Mouse (Mus musculus) 416B (cell line): Measurements from ENCODE around the gene Crlf1.

Experiments
- DNase-seq: peaks from one replicate; pipeline ENCODE4 v3.0.0; 2011; ENCODE audit warnings: low read depth

Crlf1 gene

GRCm38 (mm10) chr8:70492664-70493640, at the start of gene Crlf1:
Crlf1 (plus strand) TSS chr8:70493158.
- DNase-seq: no peak

DNA sequence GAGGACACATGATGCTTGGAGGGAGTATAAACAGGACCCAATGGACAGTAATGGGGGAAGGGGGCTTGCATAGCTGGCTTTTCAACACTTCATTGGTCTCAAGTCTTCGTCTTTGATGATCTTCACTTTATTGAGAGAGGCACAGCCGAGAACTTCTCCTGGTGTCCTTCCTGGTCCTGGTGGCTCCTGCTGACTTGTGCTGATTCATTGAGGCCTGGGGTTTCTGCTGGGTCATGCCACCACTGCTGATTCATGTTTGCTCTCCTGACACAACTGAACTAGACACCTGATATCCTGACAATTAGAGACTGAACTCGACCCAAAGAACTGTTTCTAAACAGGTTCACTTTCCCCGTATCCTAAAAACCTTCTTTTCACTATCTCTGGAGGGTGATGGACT, 49.6 kb upstream of the Crlf1 start:
- DNase-seq: peak; percentile 67

DNA sequence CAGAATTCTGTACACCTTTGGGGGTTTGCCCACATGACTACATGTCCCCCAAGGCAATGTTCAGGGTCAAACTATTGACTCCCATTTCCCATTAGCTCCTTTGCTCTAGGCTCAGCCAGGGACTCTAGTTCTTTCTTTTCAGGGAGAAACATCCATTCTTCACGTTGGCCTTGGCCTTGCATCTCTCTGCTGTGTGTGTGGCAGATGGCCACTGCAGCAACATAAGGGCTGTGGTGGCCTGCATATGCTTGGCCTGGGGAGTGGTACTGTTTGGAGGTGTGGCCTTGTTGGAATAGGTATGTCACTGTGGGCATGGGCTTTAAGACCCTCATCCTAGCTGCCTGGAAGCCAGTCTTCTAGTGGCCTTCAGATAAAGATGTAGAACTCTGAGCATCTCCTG, 47.0 kb upstream of the Crlf1 start:
- DNase-seq: no peak

DNA sequence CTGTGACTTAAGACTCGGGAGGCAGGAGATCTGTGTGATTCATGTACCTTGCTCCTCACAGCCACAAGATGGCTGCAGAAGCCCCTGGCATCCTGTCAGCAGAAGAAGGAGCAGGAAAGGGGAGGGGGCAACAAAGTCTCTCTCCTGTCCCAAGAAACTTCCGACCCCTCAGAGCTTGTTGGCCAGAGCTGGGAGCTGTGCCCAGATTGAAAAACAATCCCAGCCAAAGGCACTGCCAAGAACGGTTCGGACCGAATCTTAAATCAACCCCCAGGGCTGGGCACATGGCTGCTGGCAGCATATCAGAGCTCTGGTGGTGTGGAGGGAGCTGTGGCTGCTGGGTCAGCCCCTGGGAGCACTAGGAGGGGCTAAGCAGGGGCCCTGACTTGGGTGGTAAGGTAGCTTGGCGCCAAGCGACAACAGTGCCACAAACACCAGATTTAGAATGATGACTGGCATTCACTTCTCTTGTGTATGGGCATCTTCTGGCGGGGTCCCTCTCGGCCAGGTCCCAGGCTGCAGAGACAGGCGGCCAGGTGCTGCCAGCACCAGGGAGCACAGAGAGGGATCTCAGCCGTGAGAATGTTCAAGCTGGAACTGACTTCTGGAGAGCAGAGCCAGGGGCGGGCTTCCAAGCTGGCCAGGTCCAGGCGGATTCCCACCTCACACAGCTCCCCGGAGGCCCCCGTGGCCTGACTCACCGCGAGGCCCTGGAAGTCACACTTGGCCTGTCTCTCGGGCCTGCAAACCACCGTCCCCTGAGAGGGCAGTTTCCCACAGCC, 45.1 kb upstream of the Crlf1 start:
- DNase-seq: no peak

GRCm38 (mm10) chr8:70452196-70452966, 40.6 kb upstream of the Crlf1 start:
- no peak for DNase-seq

DNA sequence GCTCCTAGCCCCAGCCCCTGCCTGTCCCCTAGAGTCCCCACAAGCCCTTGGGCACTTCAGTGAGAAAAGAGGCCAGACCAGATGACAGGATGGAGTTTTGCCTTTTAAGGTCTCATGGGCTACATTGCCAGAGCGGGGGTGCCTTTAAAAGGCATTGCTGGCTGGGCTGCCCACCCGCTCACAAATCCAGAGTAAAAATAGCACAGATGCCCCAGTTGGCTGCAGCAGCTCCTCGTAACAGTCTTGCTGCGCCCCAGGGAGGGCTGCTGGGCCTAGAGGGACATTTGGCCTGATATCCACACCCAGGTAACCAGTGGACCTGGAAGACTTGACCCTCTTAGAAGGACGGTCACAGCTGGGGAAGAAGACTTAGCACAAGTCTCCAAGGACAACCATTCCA, 39.1 kb upstream of the Crlf1 start:
- no peak for DNase-seq

GRCm38 (mm10) chr8:70456996-70457395, 36.0 kb upstream of the Crlf1 start:
- DNase-seq: peak; percentile 71

GRCm38 (mm10) chr8:70457882-70458281, 35.1 kb upstream of the Crlf1 start:
- no peak for DNase-seq

- DNase-seq: no peak
Measured at GRCm38 (mm10) chr8:70458462-70458861, 34.5 kb upstream of the Crlf1 start.

GRCm38 (mm10) chr8:70459636-70460035, 33.3 kb upstream of the Crlf1 start:
- no peak for DNase-seq

DNA sequence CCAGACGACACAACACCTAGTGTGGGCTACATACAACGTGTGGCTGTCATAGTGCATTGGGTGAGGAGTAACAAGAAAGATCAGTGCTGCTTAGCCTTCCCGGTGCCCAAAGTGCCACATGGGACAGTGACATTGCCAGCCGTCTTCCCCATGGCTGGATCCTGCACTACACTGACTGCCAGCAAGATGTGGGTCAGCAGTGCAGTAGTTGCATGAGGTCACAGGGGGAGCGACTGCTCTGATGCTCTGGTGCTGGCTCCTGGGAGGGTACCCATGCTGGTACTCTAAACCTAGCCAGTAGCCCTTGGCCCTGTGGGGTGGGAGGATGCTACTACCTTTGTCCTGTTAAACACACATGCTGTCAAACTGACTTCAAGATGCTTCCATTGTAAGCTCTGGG, 32.8 kb upstream of the Crlf1 start:
- DNase-seq: no peak

DNA sequence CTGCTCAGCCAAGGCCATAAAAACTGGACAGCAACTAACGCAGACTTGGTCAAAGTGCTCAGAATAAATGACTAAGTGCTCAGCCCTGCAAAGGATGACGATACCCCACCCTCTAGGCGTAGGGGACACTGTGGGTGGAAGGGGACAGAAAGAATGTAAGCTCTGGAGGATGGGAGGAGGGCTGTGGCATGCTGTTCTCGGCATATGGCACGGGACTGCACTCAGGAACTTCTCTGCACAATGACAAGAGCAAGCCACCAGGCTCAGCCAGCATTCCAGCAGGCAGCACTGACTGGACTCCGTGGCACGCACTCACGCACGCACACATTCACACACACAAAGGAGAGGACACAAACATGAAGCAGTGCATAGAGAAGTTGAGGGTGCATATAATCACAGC, 32.4 kb upstream of the Crlf1 start:
- DNase-seq: no peak

- peak; percentile 45 for DNase-seq
Measured at GRCm38 (mm10) chr8:70461765-70462515, 31.0 kb upstream of the Crlf1 start.

DNA sequence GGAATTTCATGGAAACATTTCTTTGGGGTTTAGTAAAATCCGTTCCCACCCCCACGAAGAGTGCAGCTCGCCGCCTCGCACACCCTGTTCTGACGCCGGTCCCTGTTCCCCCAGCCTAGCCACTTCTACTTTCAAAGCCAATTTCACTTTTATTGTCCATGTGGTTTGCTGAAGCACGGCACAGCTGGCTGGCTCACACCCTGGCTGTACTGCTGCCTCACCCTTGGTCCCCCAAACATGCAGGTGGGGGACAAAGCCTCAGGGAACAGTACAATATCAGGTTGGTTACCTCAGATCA, 30.5 kb upstream of the Crlf1 start:
- DNase-seq: no peak

- DNase-seq: no peak
Measured at GRCm38 (mm10) chr8:70463306-70463705, 29.7 kb upstream of the Crlf1 start.

- no peak for DNase-seq
Measured at GRCm38 (mm10) chr8:70464162-70464561, 28.8 kb upstream of the Crlf1 start.

DNA sequence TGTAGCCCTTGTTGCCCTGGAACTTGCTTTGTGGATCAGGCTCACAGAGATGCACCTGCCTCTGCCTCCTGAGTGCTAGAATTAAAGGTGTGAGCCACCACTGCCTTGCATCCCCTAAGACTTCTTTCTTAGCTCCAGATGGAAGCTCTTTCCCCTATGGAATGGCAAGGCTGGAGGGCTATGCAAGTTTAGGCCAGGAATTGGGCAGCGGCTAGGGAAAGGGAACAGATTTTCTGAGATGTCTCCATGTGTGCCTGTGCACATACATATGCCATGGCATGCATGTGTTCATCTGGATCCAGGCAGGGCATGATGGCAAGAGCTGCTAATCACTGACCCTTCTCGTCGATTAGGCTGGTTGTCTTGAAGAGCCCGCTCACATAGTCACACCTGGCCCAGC, 27.3 kb upstream of the Crlf1 start:
- no peak for DNase-seq

GRCm38 (mm10) chr8:70466305-70466704, 26.7 kb upstream of the Crlf1 start:
- DNase-seq: no peak

- DNase-seq: no peak
Measured at GRCm38 (mm10) chr8:70466771-70467170, 26.2 kb upstream of the Crlf1 start.

DNA sequence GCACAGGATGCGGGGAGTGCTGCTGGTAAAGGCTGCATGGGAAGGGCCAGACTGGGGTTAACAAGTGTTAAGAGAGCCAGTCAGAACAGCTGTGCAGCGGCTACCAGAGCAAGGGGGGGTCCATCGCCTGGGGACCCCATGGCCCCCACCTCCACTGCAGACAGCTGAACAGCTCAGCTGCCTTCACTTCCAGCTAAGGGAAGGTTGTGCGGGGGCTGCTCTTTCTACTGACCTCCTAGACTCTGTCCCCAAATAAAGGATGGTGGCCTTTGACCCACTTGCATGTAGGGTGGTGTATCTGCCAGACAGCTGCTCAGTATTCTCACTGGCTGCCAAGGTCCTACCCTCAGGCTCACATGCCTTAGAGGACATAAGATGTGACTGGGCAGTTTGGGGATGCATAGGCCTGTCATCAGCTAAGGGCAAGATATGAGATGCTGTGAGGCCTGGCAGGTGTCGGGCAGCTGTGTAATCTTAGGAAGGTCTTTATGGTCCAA, 25.7 kb upstream of the Crlf1 start:
- DNase-seq: no peak

DNA sequence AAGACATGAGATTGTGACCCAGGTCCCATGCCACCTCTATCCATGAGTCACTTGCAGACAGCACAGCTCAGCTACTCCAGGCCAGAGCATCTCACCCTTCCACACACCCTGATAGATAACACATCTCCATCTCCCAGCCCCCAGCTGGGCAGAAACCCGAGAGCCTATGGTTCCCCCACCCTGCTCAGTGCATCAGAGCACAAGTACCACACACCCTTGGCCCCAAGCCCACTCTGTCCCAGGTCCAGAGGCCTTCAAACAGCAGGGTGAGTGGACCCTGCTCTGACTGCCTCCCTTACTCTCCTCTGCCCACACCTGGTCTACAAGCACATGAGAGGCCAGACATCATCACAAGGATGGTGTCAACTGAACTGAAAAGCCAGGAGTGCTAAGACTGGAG, 25.1 kb upstream of the Crlf1 start:
- no peak for DNase-seq

DNA sequence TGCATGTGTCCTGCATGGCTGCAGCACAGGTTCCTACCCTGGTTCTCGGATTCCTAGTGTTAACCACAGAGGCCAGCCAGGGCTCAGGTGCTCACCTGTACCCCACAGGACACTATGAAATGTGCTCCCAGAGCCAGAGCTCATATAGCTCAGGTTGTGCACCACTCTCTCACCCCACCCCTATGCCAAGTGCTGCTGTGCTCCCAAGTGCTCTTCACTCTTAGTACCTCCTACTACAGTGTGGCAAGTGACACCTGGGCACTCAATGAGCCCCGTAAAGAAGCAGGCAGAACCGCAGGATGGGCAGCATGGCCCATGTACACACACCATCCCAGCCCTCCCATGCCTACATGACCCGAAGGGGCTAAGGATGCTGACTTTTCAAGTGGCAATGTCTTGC, 24.2 kb upstream of the Crlf1 start:
- no peak for DNase-seq
